Mouse (Mus musculus) heart, adult 2 months (tissue): ENCODE measurements around the gene Lif.

Source experiments
- CTCF ChIP-seq: fragments of 200-600 bp; IDR thresholded peaks from 2 replicates; pipeline ENCODE4 v1.8.1; 2022; ENCODE audit warnings: antibody characterized with exemption, mild to moderate bottlenecking, moderate library complexity
- POLR2A ChIP-seq: fragments of 200-500 bp; IDR thresholded peaks from 2 replicates; pipeline ENCODE4 v1.6.1; 2011; ENCODE audit warnings: mild to moderate bottlenecking, low read depth, low read length, control low read depth; ENCODE audit not compliant: insufficient read depth

GRCm38 (mm10) chr11:4296610-4297275 is 39.4 kb downstream of the Lif start:
- TF ChIP-seq CTCF, result no peak
- no peak for TF ChIP-seq POLR2A
